Mouse (Mus musculus) activated CD4-positive, CD25-positive, alpha-beta regulatory T cell (primary cell): ENCODE data around the gene Pdgfb. TPM values are rescaled to one million over a fixed set of nuclear protein-coding genes. Genes with fewer than 3 reads are reported as not detected.

ENCODE experiments used
- polyA plus RNA-seq, 2 experiments: library from polyadenylated mRNA; unstranded; fragments of 100-300 nt; shearing (Covaris generic); gene quantifications; one replicate each; pipeline ENCODE4 v1.2.1; 2017

Pdgfb gene
- polyA plus RNA-seq, result 1 to 10 TPM in 1 of 2 experiments, under 1 TPM in 1; 0.38 to 1.7 TPM

GRCm38 (mm10) chr15:80014321-80015210 lies at the start of gene Pdgfb:
Gene Pdgfb, minus strand, starts transcription at chr15:80014977.

GRCm38 (mm10) chr15:79970940-79971339 lies 43.8 kb downstream of the Pdgfb start, which contains the start of gene Cbx7:
Gene Cbx7, minus strand, starts transcription at chr15:79971119.

Other genes with a start within 250 kb of the Pdgfb start
- 1 to 10 TPM; 8.6 to 9.9 TPM for gene Dnal4, start 237.1 kb downstream of the Pdgfb start, polyA plus RNA-seq
- gene Nptxr, start 210.2 kb downstream of the Pdgfb start, polyA plus RNA-seq, result under 1 TPM; 0.12 to 0.29 TPM
- gene Npcd, start 180.7 kb downstream of the Pdgfb start, polyA plus RNA-seq, result not detected
- 10 to 100 TPM; 19.6 to 32.8 TPM for gene Cbx6, start 180.3 kb downstream of the Pdgfb start, polyA plus RNA-seq
- gene Apobec3, start 123.3 kb downstream of the Pdgfb start, polyA plus RNA-seq, result 100 to 1,000 TPM; 406 to 436 TPM
- 100 to 1,000 TPM in 1 of 2 experiments, 10 to 100 TPM in 1; 77.1 to 109 TPM for gene Cbx7, start 43.9 kb downstream of the Pdgfb start, polyA plus RNA-seq
- under 1 TPM; 0.60 to 0.93 TPM for gene Syngr1, start 76.4 kb upstream of the Pdgfb start, polyA plus RNA-seq
- 1,000 to 10,000 TPM; 1,222 to 2,349 TPM for gene Rpl3, start 76.9 kb upstream of the Pdgfb start, polyA plus RNA-seq
- 10 to 100 TPM; 17.2 to 23.3 TPM for gene Tab1, start 118.2 kb upstream of the Pdgfb start, polyA plus RNA-seq
- gene Mgat3, start 158.7 kb upstream of the Pdgfb start, polyA plus RNA-seq, result not detected
- 10 to 100 TPM; 20.5 to 24.5 TPM for gene Mief1, start 219.0 kb upstream of the Pdgfb start, polyA plus RNA-seq
- not detected for gene AC140267.1, start 220.9 kb upstream of the Pdgfb start, polyA plus RNA-seq
- 10 to 100 TPM; 79.7 to 98.2 TPM for gene Atf4, start 240.2 kb upstream of the Pdgfb start, polyA plus RNA-seq
- gene Rps19bp1, start 249.3 kb upstream of the Pdgfb start, polyA plus RNA-seq, result 10 to 100 TPM; 30.3 to 37.1 TPM